Mouse (Mus musculus) mature B cell (primary cell): ENCODE data around the gene Prl7a2.

Experiments used
- in situ Hi-C: fragments of 300-500 bp; cut with MboI; formaldehyde crosslinking; loops from 2 replicates; pipeline ENCODE4 v1.14.3; 2019

Prl7a2 gene

DNA sequence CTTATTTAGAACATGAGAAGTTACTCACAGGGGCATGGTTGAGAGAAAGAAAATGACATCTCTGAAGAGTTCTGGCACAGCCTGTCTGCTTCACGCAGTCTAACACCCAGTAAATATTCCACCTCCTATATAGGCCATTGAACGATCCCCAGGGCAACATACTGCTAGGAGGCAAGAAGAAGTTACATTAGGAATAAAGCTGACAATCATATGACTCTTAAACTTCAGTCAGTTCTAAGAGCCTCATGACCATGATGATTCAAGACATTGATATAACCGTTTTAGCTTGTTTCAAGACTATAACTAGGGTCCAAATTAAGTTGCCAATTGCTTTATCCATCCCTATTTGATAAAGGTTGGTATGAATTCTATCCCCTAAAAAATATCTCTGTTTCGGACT, at the start of gene Prl7a2:
Gene Prl7a2 (minus strand): TSS at position 101 of the 400 bp plus-strand sequence.
- in situ Hi-C loops, result no loop called here

DNA sequence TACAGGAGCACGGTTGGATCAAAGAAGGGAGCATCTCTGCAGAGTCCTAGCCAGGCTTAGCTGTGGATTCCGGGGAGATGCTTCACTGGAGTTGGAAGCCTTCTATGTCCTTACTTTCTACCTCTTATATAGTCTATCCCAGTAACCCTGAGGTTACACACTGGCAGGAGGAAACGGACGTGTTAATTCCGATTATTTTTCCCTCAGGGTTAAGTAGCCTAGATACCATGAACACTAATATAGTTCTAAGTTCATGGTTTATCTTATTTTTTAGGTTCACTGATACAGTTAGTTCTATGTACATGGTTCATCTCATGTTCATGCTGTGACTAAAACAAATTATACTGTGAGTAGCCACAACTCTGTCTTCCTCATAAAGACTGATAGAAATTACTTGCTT, 48.8 kb upstream of the Prl7a2 start, which contains the start of gene Prl7d1:
Gene Prl7d1 (minus strand): TSS at position 101 of the 400 bp plus-strand sequence.
- in situ Hi-C loops, result no loop called here

DNA sequence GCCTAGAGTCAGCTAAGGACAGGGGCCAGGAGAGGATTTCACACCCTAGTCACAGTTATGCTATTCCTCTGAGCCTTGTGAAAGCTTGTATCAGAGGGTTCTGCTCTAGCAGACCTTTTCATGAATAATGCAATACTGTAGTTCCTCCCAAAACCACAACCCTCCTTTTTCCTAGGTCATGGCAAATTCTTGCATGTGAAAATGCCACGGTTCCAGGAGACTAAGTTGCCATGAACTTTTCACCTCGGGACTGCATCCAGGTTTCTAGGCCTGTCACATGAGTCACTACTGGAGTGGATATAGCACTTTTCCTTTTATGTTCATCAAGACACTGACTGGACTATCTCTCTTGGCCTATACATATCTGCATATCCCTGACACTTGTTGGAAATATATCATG, 38.7 kb upstream of the Prl7a2 start:
- in situ Hi-C loops, result no loop called here

- in situ Hi-C loops, result no loop called here
Observed at GRCm38 (mm10) chr13:27660747-27661146, 7.1 kb downstream of the Prl7a2 start.

- in situ Hi-C loops, result no loop called here
Observed at GRCm38 (mm10) chr13:27642393-27642792, 25.4 kb downstream of the Prl7a2 start, which contains the start of gene Prl7a1. TSS of gene Prl7a1 (minus strand) at chr13:27642493.

- in situ Hi-C loops, result no loop called here
Observed at GRCm38 (mm10) chr13:27610482-27610881, 57.4 kb downstream of the Prl7a2 start, which contains the start of gene Prl7b1. TSS of gene Prl7b1 (minus strand) at chr13:27610582.
